Mouse (Mus musculus) stomach, postnatal 0 days (tissue): Measurements from ENCODE around the gene Phf12. TPM values are rescaled to one million over a fixed set of nuclear protein-coding genes. Genes with fewer than 3 reads are reported as not detected.
A peak's percentile ranks its signal among the peaks of the same experiment; 100 is the strongest.

ENCODE experiments used
- ATAC-seq: fragments of 200-750 bp; cut with Nextera tagmentation; 2 replicates; pipeline ENCODE4 v1.8.0; 2017; ENCODE audit not compliant: low FRiP score, low TSS enrichment
- DNase-seq: peaks from one replicate; pipeline ENCODE4 v3.0.0-alpha.2; 2016; ENCODE audit warnings: low spot score
- H3K27ac ChIP-seq: fragments of 300-500 bp; sonication (generic); replicated peaks from 2 replicates; pipeline ENCODE4 v1.5.1; 2014; ENCODE audit warnings: mild to moderate bottlenecking, control low read depth
- H3K27me3 ChIP-seq: fragments of 300-500 bp; sonication (generic); 2 replicates; pipeline ENCODE4 v1.6.1; 2014; ENCODE audit warnings: low read length; ENCODE audit not compliant: control insufficient read depth, insufficient read depth
- H3K36me3 ChIP-seq: fragments of 300-500 bp; sonication (generic); 2 replicates; pipeline ENCODE4 v1.6.1; 2014; ENCODE audit warnings: low read length, mixed read lengths; ENCODE audit not compliant: control insufficient read depth, insufficient read depth
- H3K4me1 ChIP-seq: fragments of 300-500 bp; sonication (generic); replicated peaks from 2 replicates; pipeline ENCODE4 v1.6.1; 2014; ENCODE audit warnings: antibody characterized with exemption; ENCODE audit not compliant: control insufficient read depth, insufficient read depth
- H3K4me2 ChIP-seq: fragments of 300-500 bp; sonication (generic); replicated peaks from 2 replicates; pipeline ENCODE4 v1.6.1; 2014; ENCODE audit warnings: low read depth, mild to moderate bottlenecking, control low read depth, moderate library complexity
- H3K4me3 ChIP-seq: fragments of 300-500 bp; sonication (generic); 2 replicates; pipeline ENCODE4 v1.5.1; 2014; ENCODE audit warnings: low read depth, low read length, control low read depth
- H3K9ac ChIP-seq: fragments of 300-500 bp; sonication (generic); 2 replicates; pipeline ENCODE4 v1.6.1; 2014; ENCODE audit warnings: mild to moderate bottlenecking, low read length, control low read depth, mixed read lengths
- H3K9me3 ChIP-seq: fragments of 300-500 bp; sonication (generic); 2 replicates; pipeline ENCODE4 v1.6.1; 2016; ENCODE audit warnings: low read length; ENCODE audit not compliant: control insufficient read depth
- CTCF ChIP-seq: IDR thresholded peaks from 2 replicates; pipeline ENCODE4 v1.5.1; 2016; ENCODE audit warnings: antibody characterized with exemption, low read depth, mild to moderate bottlenecking, moderate library complexity
- EP300 ChIP-seq: optimal IDR thresholded peaks from 2 replicates; pipeline ENCODE3; 2016; ENCODE audit warnings: antibody characterized with exemption
- WGBS: fragments of 180-500 bp; shearing (Covaris S2); extraction: QIAGEN DNeasy Blood & Tissue Kit; methylation state at CpG from one replicate; pipeline ENCODE4 v1.1.7; 2014; 5-methylcytosine and 5-hydroxymethylcytosine counted together
- polyA plus RNA-seq: library from polyadenylated mRNA; unstranded; fragments of >200 nt; fragmentation: Nextera tagmentation; extraction: Ambion mirVana; gene quantifications from 2 replicates; pipeline ENCODE4 v1.2.1, GENCODE M21; 2015

Phf12 gene
- polyA plus RNA-seq: 5.3 and 6.9 TPM in 2 replicates

GRCm38 (mm10) chr11:77982441-77982905, at the start of gene Phf12:
Phf12 (plus strand) TSS chr11:77982754.
- Histone ChIP-seq H3K4me3 (peak within 1 kb of the TSS; percentile 73), H3K36me3 (no peaks in the 10 kb centered on the region), H3K9me3 (no peaks in the 10 kb centered on the region), H3K27me3 (no peaks in the 10 kb centered on the region), H3K9ac (peak within 1 kb of the TSS; percentile 91), H3K4me2 (peak within 1 kb of the TSS; percentile 90), H3K4me1 (no peaks in the 10 kb centered on the region), H3K27ac (peak within 1 kb of the TSS; percentile 97)
- peak; percentile 90 for ATAC-seq
- WGBS: under 1% methylated on average over 39 of the region's 62 CpGs
- DNase-seq: peak; percentile 99
- TF ChIP-seq EP300: no peak
- no peak for TF ChIP-seq CTCF

- Histone ChIP-seq H3K4me2 (no peak overlapping the region), H3K9me3 (no peaks in the 10 kb centered on the region), H3K27me3 (peaks cover 12% of the 10 kb centered on the region; the same call in 1 of the 2 replicates), H3K9ac (no peak overlapping the region), H3K36me3 (no peaks in the 10 kb centered on the region), H3K27ac (no peak overlapping the region), H3K4me3 (no peak overlapping the region), H3K4me1 (0 out of 2 replicates have a peak, but pooled peaks cover 2% of the 10 kb centered on the region)
- ATAC-seq: 0 out of 2 replicates have a peak, but pooled peaks have one; percentile 24
- DNase-seq: no peak
- TF ChIP-seq CTCF (no peak), EP300 (no peak)
- WGBS: 3% methylated on average over 4 of the region's 4 CpGs
Observed at GRCm38 (mm10) chr11:77934111-77934521, 48.4 kb upstream of the Phf12 start.

- Histone ChIP-seq H3K36me3 (no peaks in the 10 kb centered on the region), H3K4me1 (0 out of 2 replicates have a peak, but pooled peaks cover 2% of the 10 kb centered on the region), H3K4me2 (no peak overlapping the region), H3K4me3 (no peak overlapping the region), H3K9ac (no peak overlapping the region), H3K9me3 (no peaks in the 10 kb centered on the region), H3K27me3 (peaks cover 12% of the 10 kb centered on the region; the same call in 1 of the 2 replicates), H3K27ac (no peak overlapping the region)
- no peak for DNase-seq
- TF ChIP-seq EP300 (no peak), CTCF (no peak)
- ATAC-seq: no peak
- 51% methylated on average over 5 of the region's 5 CpGs for whole genome bisulfite sequencing
Observed at GRCm38 (mm10) chr11:77934568-77935311, 47.8 kb upstream of the Phf12 start.

GRCm38 (mm10) chr11:77936846-77937245, 45.7 kb upstream of the Phf12 start:
- Histone ChIP-seq H3K4me3 (no peak overlapping the region), H3K9me3 (no peaks in the 10 kb centered on the region), H3K27ac (no peak overlapping the region), H3K4me2 (no peak overlapping the region), H3K27me3 (peaks cover 3% of the 10 kb centered on the region; the same call in 1 of the 2 replicates), H3K4me1 (no peaks in the 10 kb centered on the region), H3K36me3 (no peaks in the 10 kb centered on the region), H3K9ac (no peak overlapping the region)
- no peak for ATAC-seq
- DNase-seq: no peak
- WGBS: 8% methylated on average over 8 of the region's 8 CpGs
- no peak for TF ChIP-seq CTCF
- no peak for TF ChIP-seq EP300

GRCm38 (mm10) chr11:77937649-77938410, 44.7 kb upstream of the Phf12 start:
- WGBS: 14% methylated on average over 4 of the region's 4 CpGs
- Histone ChIP-seq H3K27me3 (no peaks in the 10 kb centered on the region), H3K4me2 (no peak overlapping the region), H3K9ac (no peak overlapping the region), H3K4me3 (no peak overlapping the region), H3K36me3 (no peaks in the 10 kb centered on the region), H3K4me1 (no peaks in the 10 kb centered on the region), H3K9me3 (no peaks in the 10 kb centered on the region), H3K27ac (no peak overlapping the region)
- TF ChIP-seq EP300 (no peak), CTCF (no peak)
- ATAC-seq: no peak
- no peak for DNase-seq
